Mouse (Mus musculus) liver, embryonic 16.5 days (tissue): Measurements from ENCODE around the gene Ppia. TPM values are rescaled to one million over a fixed set of nuclear protein-coding genes. Genes with fewer than 3 reads are reported as not detected.
"Not testable (repeated sequence)": the region's sequence is repeated elsewhere in the genome, so short reads cannot be mapped to it uniquely, and the experiment has no call there.

Experiments used
- ATAC-seq: fragments of 200-750 bp; cut with Nextera tagmentation; 2 replicates; pipeline ENCODE4 v1.8.0; 2017; ENCODE audit warnings: low read depth, mild to moderate bottlenecking, moderate number of reproducible peaks, moderate library complexity
- H3K27ac ChIP-seq: fragments of 300-500 bp; sonication (generic); 2 replicates; pipeline ENCODE4 v1.5.1; 2014; ENCODE audit warnings: mild to moderate bottlenecking, low read length
- H3K27me3 ChIP-seq: fragments of 300-500 bp; sonication (generic); 2 replicates; pipeline ENCODE4 v1.6.1; 2014; ENCODE audit warnings: low read depth, low read length, mixed read lengths; ENCODE audit not compliant: control insufficient read depth, insufficient read depth
- H3K36me3 ChIP-seq: fragments of 300-500 bp; sonication (generic); 2 replicates; pipeline ENCODE4 v1.6.1; 2014; ENCODE audit warnings: mild to moderate bottlenecking; ENCODE audit not compliant: control insufficient read depth, insufficient read depth
- H3K4me1 ChIP-seq: fragments of 300-500 bp; sonication (generic); 2 replicates; pipeline ENCODE4 v1.6.1; 2014; ENCODE audit warnings: low read depth, low read length, mixed read lengths; ENCODE audit not compliant: control insufficient read depth
- H3K4me2 ChIP-seq: fragments of 300-500 bp; sonication (generic); 2 replicates; pipeline ENCODE4 v1.6.1; 2014; ENCODE audit warnings: low read depth, low read length, mixed read lengths
- H3K4me3 ChIP-seq: fragments of 300-500 bp; sonication (generic); 2 replicates; pipeline ENCODE4 v1.5.1; 2014; ENCODE audit warnings: low read depth, mild to moderate bottlenecking, low read length
- H3K9ac ChIP-seq: fragments of 300-500 bp; sonication (generic); 2 replicates; pipeline ENCODE4 v1.6.1; 2014; ENCODE audit warnings: low read depth, low read length
- H3K9me3 ChIP-seq: fragments of 300-500 bp; sonication (generic); replicated peaks from 2 replicates; pipeline ENCODE4 v1.6.1; 2016; ENCODE audit warnings: low read length; ENCODE audit not compliant: control insufficient read depth
- WGBS: fragments of 180-500 bp; shearing (Covaris S2); extraction: QIAGEN DNeasy Blood & Tissue Kit; methylation state at CpG from one replicate; pipeline ENCODE4 v1.1.7; 2014; ENCODE audit not compliant: insufficient replicate concordance; 5-methylcytosine and 5-hydroxymethylcytosine counted together
- polyA plus RNA-seq: library from polyadenylated mRNA; unstranded; fragments of >200 nt; fragmentation: Nextera tagmentation; extraction: Ambion mirVana; gene quantifications from 2 replicates; pipeline ENCODE4 v1.2.1, GENCODE M21; 2015

The Ppia gene
- polyA plus RNA-seq = 2,023 and 2,306 TPM in 2 replicates

DNA sequence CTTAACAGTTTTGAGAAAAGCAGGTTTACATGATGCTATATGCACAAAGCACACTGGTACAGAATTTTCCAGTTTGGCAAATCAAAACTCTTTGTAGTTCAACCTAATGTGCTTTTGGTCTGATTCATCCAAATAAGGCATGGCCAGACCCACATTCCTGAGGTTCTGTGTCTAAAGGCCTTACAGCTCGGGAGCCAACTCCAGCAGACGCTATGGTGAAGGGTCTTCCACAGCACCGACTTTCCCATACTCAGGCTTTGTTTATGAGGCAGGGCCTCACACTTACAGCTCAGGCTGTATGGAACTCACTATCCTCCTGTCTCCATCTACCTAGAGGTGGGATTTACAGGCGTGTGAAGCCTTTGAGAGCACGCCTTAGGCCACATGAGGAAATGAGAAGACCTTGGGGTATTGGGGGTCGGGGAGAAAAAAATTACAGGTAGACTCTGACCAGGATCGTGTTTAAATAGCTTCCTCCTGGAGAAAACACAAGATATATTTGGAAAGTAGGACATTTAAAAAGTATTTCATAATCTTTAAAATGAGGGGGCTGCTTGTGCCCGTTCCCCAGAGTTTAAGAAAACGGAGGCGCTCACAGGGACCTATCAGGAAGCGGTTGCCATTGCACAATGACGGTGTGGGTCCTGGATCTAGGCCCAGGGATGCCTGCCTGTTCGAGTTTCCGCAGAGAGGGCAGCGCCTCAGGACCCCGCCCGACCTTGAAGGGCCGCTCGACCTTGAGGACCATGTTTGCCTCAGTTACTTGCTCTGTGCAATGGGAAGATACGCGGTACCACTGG is at the start of gene Ppia:
TSS of gene Ppia (plus strand) at position 693 of the 800 bp plus-strand sequence.
- peaks cover 13% of the 10 kb centered on the region for H3K9me3 ChIP-seq
- H3K4me2 ChIP-seq = peak within 1 kb of the TSS; percentile 88
- peaks cover 21% of the 10 kb centered on the region for H3K4me1 ChIP-seq
- H3K27ac ChIP-seq = peak within 1 kb of the TSS; percentile 92
- peaks cover 10% of the 10 kb centered on the region for H3K36me3 ChIP-seq
- peak within 1 kb of the TSS; percentile 77 for H3K9ac ChIP-seq
- H3K4me3 ChIP-seq = peak within 1 kb of the TSS; percentile 77
- no peaks in the 10 kb centered on the region for H3K27me3 ChIP-seq
- peak; percentile 53 for ATAC-seq
- 7% methylated on average over 21 of the region's 21 CpGs for WGBS

DNA sequence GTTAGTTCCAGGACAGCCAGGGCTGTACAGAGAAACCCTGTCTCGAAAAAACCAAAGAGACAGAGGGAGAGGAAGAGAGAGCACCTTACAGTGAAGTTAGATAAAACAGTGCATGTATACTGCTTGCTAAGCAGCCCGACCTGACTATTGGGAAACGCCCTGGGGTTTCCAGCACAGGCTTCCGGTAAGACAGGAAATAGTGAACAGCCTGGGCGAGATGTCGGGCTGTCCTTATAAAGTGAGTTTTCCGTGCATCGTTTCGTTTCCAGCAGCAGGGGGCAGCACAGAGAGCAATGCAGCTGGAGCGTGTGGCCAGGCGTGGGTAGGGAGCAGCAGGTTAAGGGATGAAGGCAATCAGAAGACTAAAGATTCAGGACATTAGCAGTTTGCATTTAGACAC is 49.4 kb upstream of the Ppia start:
- Histone ChIP-seq H3K9me3 (no peaks in the 10 kb centered on the region), H3K4me3 (no peak overlapping the region), H3K27me3 (no peaks in the 10 kb centered on the region), H3K36me3 (no peaks in the 10 kb centered on the region), H3K27ac (no peak overlapping the region), H3K4me1 (peaks cover 3% of the 10 kb centered on the region; the same call in 1 of the 2 replicates), H3K9ac (no peak overlapping the region), H3K4me2 (no peak overlapping the region)
- ATAC-seq = peak; percentile 90
- 6% methylated on average over 11 of the region's 11 CpGs for WGBS

DNA sequence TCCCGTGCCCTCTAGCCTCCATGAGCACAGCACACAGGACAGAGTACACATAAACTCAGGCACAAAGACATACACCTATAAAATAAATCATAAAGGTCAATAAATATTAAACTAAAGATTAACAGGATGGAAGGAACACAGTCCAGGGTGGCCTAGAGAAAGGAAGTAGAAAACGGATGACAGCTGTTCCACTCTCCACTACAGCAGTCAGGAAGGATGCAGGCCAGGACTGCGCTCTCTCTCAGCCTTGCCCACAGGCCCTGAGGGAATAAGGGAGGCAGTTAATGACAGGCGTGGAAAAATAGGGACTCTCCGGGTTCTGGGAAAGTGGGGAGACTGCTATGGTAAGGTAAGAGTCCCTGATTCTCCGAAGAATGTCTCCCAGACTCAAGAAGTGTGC is 48.8 kb upstream of the Ppia start:
- no peaks in the 10 kb centered on the region for H3K36me3 ChIP-seq
- ATAC-seq = 0 out of 2 replicates have a peak, but pooled peaks have one; percentile 12
- H3K27me3 ChIP-seq = no peaks in the 10 kb centered on the region
- no peak overlapping the region for H3K9ac ChIP-seq
- H3K4me2 ChIP-seq = no peak overlapping the region
- peaks cover 3% of the 10 kb centered on the region; the same call in 1 of the 2 replicates for H3K4me1 ChIP-seq
- no peak overlapping the region for H3K4me3 ChIP-seq
- no peaks in the 10 kb centered on the region for H3K9me3 ChIP-seq
- no peak overlapping the region for H3K27ac ChIP-seq
- WGBS = 65% methylated on average over 6 of the region's 6 CpGs

DNA sequence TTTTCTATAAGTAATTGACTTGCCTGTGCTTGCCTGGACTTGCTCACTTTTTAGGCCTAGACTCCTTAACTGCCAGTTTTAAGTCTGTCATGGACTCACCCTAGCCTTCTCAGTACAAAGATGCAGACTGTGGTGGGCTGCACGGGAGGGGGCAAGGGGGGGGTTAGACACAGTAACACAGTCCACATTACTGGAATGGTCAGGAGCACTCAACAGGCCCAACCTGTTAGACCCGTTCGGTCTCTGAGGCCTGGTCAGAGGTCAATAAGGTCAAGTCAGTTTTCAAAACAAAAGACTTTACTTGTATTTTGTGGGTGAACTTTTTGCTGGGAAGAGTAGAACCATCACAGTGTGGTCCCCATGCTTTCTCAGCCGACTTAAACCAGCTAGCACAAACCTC is 48.1 kb upstream of the Ppia start:
- Histone ChIP-seq H3K9me3 (no peaks in the 10 kb centered on the region), H3K27ac (no peak overlapping the region), H3K4me2 (no peak overlapping the region), H3K9ac (no peak overlapping the region), H3K36me3 (no peaks in the 10 kb centered on the region), H3K27me3 (no peaks in the 10 kb centered on the region), H3K4me1 (peaks cover 3% of the 10 kb centered on the region; the same call in 1 of the 2 replicates), H3K4me3 (no peak overlapping the region)
- WGBS = 63% methylated on average over 4 of the region's 4 CpGs
- ATAC-seq = no peak

DNA sequence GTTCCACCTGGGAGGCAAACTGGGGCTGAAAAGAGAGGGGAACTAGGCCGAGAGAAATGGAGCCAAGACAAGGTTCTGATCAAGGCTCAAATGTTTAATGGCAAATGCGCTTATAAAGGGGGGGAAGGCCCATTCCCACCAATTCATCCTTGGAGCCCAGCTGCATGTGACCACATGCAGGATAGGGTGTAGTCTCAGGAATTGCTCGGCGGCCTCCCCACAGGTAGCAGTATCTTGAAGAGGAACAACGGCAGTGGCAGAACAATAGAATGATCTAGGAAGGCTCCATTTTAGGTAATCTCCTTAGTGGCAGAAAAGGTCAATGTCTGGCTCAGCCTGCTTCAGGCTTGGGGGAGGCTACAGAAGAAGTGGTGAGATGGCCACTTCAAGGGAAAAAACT is 47.3 kb upstream of the Ppia start:
- not testable (repeated sequence) for H3K27ac ChIP-seq, H3K4me1 ChIP-seq, H3K9ac ChIP-seq, ATAC-seq, H3K9me3 ChIP-seq, H3K4me2 ChIP-seq, H3K4me3 ChIP-seq, H3K27me3 ChIP-seq, H3K36me3 ChIP-seq
- 68% methylated on average over 5 of the region's 5 CpGs for WGBS

DNA sequence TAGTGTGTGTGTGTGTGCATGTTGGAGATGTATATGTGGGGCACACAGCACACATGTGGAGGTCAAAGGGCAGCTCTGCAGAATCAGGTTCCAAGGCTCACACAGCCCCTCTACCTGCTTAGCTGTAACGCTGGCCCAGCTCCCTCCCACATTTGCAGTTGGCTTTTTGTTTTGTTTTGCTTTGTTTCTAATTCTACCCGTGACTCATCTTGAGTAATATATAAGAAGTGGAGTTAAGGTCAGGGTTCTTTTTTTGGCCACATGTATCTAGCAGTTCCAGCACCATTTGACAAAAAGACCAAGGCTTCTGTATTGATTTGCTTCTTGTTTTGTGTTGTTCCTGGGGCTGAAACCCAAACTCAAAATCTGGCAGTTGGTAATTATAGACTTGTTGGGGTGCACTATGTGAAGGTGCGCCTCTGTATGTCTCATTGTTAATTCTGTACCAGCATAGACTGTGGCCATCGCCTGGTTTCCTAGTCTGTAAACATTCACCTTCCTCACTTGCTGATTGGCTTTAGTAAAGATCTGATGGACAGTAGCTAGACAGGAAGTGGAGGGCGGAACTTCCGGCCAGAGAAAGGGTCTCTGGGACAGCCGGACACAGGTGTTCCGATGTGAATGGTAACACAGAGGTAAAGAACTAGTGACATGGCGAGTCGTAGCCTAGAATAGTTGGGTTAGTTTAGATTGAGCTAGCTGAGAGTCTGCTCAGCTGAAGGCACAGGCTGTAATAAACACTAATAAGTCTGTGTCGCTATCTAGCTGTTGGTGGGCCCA is 43.7 kb upstream of the Ppia start:
- 69% methylated on average over 11 of the region's 11 CpGs for WGBS
- ATAC-seq = no peak
- no peak overlapping the region for H3K9ac ChIP-seq
- H3K9me3 ChIP-seq = no peaks in the 10 kb centered on the region
- H3K36me3 ChIP-seq = no peaks in the 10 kb centered on the region
- H3K4me1 ChIP-seq = no peaks in the 10 kb centered on the region
- H3K27ac ChIP-seq = no peak overlapping the region
- H3K27me3 ChIP-seq = no peaks in the 10 kb centered on the region
- no peak overlapping the region for H3K4me2 ChIP-seq
- H3K4me3 ChIP-seq = no peak overlapping the region

DNA sequence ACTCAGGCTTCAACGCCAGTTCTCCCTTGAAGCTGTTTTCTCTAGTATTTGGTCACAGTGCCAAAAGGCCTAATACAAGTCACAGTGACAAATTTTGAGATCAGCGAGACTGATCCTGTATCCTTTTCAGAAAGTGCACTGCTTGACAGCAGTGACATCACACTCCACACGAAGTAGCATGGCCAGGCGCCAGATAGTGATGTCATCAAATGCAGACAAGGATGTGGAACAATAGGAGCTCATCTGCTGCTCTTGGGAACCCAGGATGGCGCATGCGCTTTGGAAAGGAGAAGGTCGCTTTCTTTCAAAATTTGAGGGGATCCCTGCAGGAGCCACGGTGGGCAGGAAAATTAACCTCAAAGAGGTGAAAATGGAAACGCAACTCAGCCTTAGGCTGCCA is 42.5 kb upstream of the Ppia start:
- Histone ChIP-seq H3K27ac (no peak overlapping the region), H3K9me3 (no peaks in the 10 kb centered on the region), H3K9ac (no peak overlapping the region), H3K4me1 (no peaks in the 10 kb centered on the region), H3K36me3 (no peaks in the 10 kb centered on the region), H3K27me3 (no peaks in the 10 kb centered on the region), H3K4me2 (no peak overlapping the region), H3K4me3 (no peak overlapping the region)
- no peak for ATAC-seq
- WGBS = 78% methylated on average over 9 of the region's 9 CpGs

DNA sequence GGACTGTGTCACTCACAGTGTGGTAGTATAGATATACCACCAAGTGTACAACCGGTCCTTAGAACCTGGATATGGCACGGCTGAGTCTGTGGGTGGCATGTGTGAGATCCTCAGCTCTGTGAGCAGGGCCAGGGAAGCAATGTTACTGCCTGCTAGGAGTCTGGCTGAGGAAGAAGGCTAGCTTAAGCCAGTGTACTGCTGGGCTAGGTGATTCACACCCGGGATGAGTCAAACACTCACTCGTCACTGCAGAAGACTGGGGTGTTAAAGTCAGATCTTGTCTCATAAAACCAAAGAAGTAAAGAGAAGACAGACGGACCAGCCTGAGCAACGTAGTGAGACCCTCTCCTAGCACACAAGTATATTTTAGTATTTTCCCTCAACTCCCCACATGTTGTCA is 34.3 kb upstream of the Ppia start:
- no peak for ATAC-seq
- no peak overlapping the region for H3K4me2 ChIP-seq
- H3K9me3 ChIP-seq = no peaks in the 10 kb centered on the region
- no peak overlapping the region for H3K9ac ChIP-seq
- no peak overlapping the region for H3K4me3 ChIP-seq
- 66% methylated on average over 6 of the region's 6 CpGs for WGBS
- no peaks in the 10 kb centered on the region for H3K36me3 ChIP-seq
- no peaks in the 10 kb centered on the region for H3K4me1 ChIP-seq
- no peaks in the 10 kb centered on the region for H3K27me3 ChIP-seq
- no peak overlapping the region for H3K27ac ChIP-seq
